Mouse (Mus musculus) 3134 (cell line): ENCODE measurements around the gene Asic1.
A peak's percentile ranks its signal among the peaks of the same experiment; 100 is the strongest.

Experiments used
- DNase-seq: peaks from one replicate; pipeline ENCODE4 v3.0.0-alpha.2; 2011; ENCODE audit warnings: low spot score; ENCODE audit not compliant: insufficient read length; ENCODE audit errors: extremely low read depth

Gene Asic1

DNA sequence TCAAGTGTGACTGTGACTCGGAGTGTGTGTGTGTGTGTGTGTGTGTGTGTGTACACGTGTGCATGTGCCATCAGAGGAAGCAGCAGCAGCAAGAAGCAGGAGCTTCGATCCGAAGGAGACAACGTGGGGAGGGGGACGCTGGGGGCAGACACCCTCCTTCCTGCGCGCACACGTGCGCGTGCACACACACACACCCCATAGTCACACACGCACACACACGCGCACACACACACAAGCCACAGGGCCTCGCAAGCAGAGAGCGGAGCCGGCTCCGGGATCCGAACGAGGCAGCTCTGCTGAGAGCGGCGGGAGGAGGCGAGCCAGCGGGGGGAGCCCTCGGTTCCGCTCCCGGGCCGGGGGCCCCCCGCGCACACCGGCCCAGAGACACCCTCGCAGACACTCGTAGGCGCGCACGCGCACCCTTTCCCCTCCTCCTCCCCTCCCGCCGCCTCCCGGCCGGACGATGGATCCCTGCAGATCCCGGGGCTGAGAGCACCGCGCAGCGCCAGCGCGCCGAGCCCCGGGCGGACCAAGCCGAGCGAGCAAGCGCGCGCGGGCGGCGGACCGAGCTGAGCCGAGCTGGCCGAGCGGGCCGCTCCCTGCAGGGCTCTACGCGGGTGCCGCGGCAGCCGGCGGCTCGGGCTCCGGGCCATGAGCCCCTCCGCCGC lies at the start of gene Asic1:
Gene Asic1 (plus strand): TSS at position 215 of the 668 bp plus-strand sequence.
- DNase-seq: peak; percentile 65

DNA sequence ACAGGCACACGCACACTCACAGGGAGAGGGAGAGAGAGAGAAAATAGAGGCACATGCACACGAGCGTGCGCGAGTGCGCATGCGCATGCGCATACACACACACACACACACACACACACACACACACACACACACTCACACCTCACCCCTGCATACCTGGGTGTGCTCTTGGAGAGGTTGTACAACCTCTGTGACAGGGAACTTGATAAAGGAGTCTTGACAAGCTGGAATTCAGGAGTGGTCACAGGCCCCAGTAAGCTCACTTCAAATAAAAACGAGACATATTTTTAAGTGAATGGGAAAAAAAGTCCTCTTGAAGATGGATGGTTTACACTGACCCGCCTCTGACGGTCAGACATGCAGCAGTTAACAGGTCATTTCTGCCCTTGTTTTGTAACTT lies 48.1 kb upstream of the Asic1 start:
- no peak for DNase-seq

DNA sequence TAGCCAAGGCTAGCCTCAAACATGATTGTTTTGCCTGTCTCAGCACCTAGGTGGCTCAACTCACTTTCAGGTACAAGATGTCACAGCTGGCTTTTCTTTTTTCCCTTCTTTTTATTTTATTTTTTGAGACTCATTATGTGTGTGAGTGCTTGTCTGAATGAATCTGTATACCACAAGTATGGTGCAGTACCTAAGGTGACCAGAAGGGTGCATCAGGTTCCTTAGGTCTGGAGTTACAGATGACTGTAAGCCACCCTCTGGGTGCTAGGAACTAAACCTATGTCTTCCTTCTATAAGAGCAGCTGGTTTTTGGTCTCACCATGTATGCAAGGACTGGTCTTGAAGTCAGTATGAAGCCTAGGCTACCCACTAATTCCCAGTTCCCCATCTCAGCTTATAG lies 38.5 kb upstream of the Asic1 start:
- no peak for DNase-seq

DNA sequence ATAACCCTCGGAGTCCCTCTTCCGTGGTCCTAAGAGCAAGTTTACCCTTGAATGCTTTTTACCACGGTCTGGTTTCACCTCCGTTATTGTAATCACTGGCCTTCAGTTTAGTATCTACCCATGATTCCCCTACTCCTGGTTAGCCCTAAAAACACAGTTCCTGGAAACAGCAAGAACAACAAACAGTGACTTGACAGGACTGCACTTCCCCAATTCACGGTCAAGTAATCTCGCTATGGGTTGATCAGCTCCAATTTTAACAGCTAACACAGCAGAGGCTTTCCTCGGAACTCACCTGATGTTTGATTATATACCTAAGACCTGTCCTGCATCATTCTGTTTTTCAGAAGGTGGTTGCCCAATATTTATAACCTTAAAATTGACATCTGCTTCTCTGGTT lies 35.5 kb upstream of the Asic1 start:
- no peak for DNase-seq

DNA sequence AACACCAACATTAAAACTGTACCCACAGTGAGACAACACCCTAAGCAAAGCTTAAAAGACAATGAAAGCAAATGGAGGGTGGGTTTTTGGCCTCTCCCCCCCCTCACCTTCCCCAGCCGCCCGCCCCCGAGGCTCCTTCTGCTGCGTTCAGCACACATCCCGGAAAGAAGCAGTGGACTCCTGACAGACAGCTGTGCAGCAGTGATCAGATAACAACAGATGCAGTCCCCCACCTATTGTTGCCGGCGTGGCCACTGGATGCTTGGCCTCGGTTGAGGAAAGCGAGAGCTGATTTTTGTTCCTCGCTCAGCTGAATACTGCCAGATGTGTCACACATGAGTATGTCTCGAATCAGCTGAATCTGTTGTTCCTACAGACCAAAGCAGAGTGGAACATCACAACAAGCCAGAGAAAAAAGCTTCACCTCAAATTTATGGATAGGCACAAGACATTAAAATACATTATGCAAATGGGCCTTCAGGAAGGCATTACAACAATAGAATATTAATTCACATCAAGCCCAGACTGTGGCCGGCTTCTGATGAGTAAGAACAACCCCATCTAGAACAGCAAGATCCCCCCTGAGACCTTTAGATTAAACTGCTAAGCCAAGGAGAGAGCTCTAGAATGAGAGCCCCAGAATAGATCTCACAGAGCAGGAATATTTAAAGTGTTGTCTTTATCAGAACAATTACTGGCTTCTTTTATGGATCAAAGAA lies 32.6 kb upstream of the Asic1 start:
- no peak for DNase-seq

GRCm38 (mm10) chr15:99638124-99638485 lies 32.1 kb upstream of the Asic1 start:
- DNase-seq: no peak

GRCm38 (mm10) chr15:99642622-99643021 lies 27.5 kb upstream of the Asic1 start:
- no peak for DNase-seq

GRCm38 (mm10) chr15:99643832-99644231 lies 26.3 kb upstream of the Asic1 start:
- no peak for DNase-seq

DNA sequence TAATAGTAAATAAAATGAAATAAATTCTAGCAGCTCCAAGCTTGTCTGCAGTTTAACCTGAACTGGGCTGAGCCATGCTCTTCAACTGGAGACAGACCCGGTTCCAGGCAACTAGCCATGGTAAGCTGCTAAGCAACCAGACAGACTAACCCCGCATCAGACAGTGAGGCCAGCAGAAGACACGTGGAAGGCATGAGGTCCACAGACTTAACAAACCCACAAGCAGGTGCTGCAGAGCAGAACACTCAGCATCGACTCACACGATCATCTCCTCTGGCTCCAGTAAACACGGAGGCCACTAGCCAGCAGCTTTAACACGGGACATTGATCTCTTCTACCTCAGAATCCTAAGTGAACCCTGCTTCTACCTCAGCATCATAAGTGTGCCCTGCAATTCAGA lies 25.4 kb upstream of the Asic1 start:
- peak; percentile 35 for DNase-seq

DNA sequence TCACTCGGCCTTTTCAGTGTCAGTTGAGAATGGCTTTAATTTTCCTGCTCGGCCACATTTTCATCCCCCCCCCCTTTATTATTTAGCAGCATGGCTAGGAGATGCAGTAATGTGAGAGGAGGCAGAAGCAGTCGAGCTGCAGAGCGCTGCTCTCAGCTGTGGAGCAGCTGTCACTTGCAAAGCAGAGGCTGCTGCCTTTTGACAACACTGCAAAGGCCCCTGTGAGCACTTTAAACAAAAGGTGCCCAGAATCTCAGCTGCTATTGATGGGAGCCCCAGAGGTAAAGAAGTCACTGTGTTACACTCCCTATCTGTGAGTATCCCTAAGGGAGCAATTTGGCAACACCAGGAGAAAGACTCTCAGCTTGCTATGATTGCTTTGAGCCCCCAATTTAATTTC lies 21.8 kb upstream of the Asic1 start:
- DNase-seq: no peak

- no peak for DNase-seq
Observed at GRCm38 (mm10) chr15:99649067-99649761, 21.0 kb upstream of the Asic1 start.

DNA sequence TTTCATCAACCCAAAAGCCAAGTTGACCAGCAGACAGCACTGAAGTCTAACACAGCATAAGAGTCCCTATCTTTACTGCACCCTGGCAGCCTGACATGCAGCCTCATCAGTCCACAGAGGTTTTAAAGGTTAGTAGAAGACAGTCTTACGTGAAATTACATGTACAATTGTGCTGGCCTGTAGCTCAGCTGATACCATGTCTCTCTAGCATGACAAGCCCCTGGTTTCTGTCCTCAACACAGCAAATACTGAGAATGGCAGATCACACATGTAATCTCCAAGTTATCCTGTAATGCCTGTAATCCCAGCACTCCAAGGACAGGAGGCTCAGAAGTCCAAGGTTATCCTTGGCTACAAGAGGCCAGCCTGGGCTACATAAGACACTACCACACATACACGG lies 19.9 kb upstream of the Asic1 start:
- no peak for DNase-seq

DNA sequence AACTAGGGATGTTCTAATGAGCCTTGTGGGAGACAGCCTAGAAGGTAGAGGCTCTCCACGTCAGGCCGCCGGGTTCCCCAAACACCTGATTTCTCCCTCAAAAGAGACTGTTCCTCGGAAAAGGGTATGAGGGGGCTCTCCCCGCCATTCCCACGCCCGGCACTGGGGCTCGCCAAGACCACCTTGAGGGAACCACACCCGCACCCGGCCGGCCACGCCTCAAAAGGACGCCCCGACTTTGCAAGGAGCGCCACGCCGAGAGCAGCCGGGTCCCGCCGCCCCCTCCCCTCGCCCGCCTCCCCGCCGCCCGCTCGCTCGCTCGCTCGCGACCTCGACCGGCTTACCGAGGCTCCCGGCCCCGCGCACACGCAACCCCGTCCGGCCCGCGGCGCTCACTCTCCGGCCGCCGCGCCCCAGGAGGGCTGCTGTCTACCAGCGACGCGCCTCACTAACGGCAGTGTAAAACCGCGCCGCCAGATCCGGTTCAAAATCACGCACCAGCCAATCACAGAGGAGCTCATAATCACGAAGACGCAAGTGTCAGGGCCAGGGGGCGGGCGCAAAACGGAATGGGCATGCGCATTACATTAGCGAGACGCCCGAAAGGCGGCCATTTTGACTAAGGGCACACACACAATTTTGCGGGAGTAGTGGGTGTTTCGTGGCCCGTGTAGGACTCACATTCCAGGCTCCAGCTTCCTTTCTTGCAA lies 18.9 kb upstream of the Asic1 start, which contains the start of gene Racgap1:
Gene Racgap1 (minus strand): TSS at position 494 of the 710 bp plus-strand sequence.
- DNase-seq: peak; percentile 86

DNA sequence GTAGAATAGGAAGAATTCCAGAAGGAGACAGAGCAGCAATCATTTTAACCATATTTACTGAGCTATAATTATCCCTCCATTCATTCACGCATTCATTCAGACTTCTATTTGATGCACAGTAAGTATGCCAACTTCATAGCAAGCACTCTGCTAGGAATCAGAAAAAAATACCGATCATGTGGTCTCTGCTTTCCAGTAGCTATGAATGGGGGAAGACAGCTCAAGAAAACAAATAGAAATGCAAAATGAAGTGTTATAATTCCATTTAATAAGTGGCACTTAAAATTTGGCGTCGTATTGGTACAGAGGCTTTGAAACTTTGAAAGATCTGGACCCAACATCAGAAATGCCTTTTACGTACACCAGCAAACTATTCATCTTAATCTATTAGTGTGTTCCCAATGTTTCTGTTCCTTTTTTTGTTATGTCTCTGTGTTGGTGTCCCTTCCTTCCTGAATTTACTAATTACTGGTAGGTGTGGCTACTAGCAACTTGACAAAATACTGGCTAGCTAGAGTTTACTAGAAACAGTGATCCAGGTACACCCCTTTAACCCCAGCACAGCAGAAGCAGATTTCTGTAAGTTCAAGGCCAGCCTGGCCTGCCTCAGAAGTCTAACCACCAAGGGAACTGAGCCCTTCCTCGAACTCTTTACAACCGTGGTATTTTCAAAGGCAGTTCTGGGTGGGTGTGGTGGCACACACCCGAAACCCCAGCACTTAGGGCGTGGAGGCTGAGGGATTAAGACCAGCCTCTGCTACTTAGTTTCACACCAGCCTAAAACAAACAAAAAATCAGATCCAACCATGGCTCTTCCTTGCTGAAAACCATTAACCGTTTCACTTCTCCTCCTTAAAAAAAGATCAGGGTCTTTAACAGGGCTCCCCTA lies 17.9 kb upstream of the Asic1 start:
- no peak for DNase-seq

DNA sequence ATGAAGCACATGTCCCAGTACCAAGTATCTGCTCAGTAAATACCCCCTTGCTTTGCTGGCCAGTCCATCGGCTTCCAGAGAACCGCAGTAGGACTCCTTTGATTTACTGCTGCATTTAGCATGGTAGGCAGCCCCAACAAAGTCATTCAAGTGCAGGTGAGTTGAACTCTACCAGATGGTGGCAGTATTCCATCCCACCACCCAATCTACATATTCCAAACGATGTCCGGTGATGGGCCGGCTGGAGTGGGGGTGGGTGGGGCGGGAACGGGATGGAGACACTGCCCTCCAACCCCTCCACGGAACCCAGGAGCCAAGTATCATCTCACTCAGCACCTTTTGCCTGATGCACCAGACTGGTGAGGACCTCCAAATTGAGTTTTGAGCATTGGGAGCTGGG lies 16.9 kb upstream of the Asic1 start:
- DNase-seq: no peak

GRCm38 (mm10) chr15:99653876-99654275 lies 16.3 kb upstream of the Asic1 start:
- DNase-seq: no peak

GRCm38 (mm10) chr15:99655956-99656355 lies 14.2 kb upstream of the Asic1 start:
- DNase-seq: no peak

GRCm38 (mm10) chr15:99658437-99658836 lies 11.7 kb upstream of the Asic1 start:
- no peak for DNase-seq

DNA sequence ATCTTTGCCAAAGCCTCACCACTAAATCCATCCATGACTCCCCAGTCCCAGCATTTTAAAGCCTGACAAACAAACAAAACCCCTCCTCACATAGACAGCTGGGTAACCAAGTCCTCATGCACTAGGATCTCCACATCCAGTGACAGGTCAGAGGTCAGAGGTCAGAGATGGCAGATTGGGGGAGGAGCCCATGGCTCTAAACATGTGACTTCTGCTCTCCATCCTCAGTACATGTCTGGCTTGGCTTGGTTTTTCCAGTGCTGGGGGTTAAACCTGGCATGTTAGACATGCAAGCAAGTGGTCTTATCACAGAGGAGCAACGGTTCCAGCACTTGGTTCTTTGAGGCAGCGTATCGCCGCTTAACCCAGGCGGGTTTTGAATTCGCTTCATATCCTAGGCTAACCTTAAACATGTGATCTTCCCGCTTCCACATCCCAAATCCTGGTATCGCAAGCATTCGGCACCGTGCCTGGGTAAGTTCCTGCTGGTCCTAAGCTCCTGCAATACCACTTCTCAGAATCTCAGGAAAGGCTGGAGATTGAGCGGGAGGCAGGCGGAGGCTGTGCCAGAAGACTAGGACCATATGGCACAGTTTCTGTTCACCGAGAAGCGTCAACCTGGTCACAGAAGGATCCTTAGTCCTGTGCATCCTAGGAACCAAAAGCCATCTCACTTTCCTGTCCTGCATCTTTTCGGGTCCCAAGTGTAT lies 8.9 kb upstream of the Asic1 start:
- DNase-seq: no peak

GRCm38 (mm10) chr15:99662371-99662770 lies 7.8 kb upstream of the Asic1 start:
- DNase-seq: no peak
